Mouse (Mus musculus) hindbrain, embryonic 11.5 days (tissue): ENCODE measurements at regions not wholly inside any gene's neighbourhood (a gene's known extent, or its start where the extent isn't known, plus 50 kb on each side); places are given as distances from the start of the nearest gene placed in this dataset.

Experiments used
- ATAC-seq: fragments of 200-750 bp; cut with Nextera tagmentation; 2 replicates; pipeline ENCODE4 v1.8.0; 2017; ENCODE audit warnings: mild to moderate bottlenecking, moderate TSS enrichment, moderate library complexity; ENCODE audit not compliant: low FRiP score
- DNase-seq: peaks from one replicate; pipeline ENCODE4 v3.0.0-alpha.2; 2015; ENCODE audit warnings: low spot score
- H3K27ac ChIP-seq: fragments of 300-500 bp; sonication (generic); 2 replicates; pipeline ENCODE4 v1.5.1; 2014; ENCODE audit warnings: mild to moderate bottlenecking, low read depth, low read length
- H3K27me3 ChIP-seq: fragments of 300-500 bp; sonication (generic); 2 replicates; pipeline ENCODE4 v1.6.1; 2014; ENCODE audit warnings: mild to moderate bottlenecking, low read length, moderate library complexity, mixed read lengths; ENCODE audit not compliant: control insufficient read depth, insufficient read depth
- H3K36me3 ChIP-seq: fragments of 300-500 bp; sonication (generic); 2 replicates; pipeline ENCODE4 v1.6.1; 2014; ENCODE audit warnings: mild to moderate bottlenecking, low read length, moderate library complexity, mixed read lengths; ENCODE audit not compliant: control insufficient read depth, insufficient read depth
- H3K4me1 ChIP-seq: fragments of 300-500 bp; sonication (generic); replicated peaks from 2 replicates; pipeline ENCODE4 v1.6.1; 2014; ENCODE audit warnings: low read length, mixed read lengths; ENCODE audit not compliant: control insufficient read depth, insufficient read depth
- H3K4me2 ChIP-seq: fragments of 300-500 bp; sonication (generic); replicated peaks from 2 replicates; pipeline ENCODE4 v1.6.1; 2014; ENCODE audit warnings: mild to moderate bottlenecking, low read depth, low read length
- H3K4me3 ChIP-seq: fragments of 300-500 bp; sonication (generic); 2 replicates; pipeline ENCODE4 v1.5.1; 2014; ENCODE audit warnings: low read depth, low read length
- H3K9ac ChIP-seq: fragments of 300-500 bp; sonication (generic); 2 replicates; pipeline ENCODE4 v1.6.1; 2014; ENCODE audit warnings: low read depth, low read length
- H3K9me3 ChIP-seq: fragments of 300-500 bp; sonication (generic); 2 replicates; pipeline ENCODE4 v1.6.1; 2016; ENCODE audit warnings: low read length; ENCODE audit not compliant: control insufficient read depth
- WGBS: fragments of 180-500 bp; shearing (Covaris S2); extraction: QIAGEN DNeasy Blood & Tissue Kit; methylation state at CpG from one replicate; pipeline ENCODE4 v1.1.7; 2014; 5-methylcytosine and 5-hydroxymethylcytosine counted together

DNA sequence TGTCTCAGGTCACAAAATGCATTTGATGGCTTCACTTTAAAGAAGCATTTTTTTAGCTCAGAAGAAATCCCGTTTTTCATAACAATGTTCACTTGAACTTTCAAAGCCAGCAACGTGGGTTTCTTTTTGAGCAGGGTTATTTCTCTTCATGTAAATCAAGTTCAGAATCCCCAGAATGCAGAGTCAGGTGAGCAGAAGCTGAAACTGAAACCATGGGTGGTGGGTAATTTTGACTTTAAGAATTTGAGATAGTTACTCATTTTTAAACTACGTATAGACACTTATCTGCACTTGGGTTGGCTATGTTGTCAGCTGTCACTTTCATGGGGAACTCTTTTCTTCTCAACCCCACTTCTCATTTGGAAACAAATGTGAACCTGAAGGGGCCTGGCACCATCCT lies 1827.5 kb upstream of the 5930422O12Rik start:
- Histone ChIP-seq H3K4me2 (no peak overlapping the region), H3K27me3 (no peaks in the 10 kb centered on the region), H3K36me3 (no peaks in the 10 kb centered on the region), H3K4me1 (no peaks in the 10 kb centered on the region), H3K4me3 (no peak overlapping the region), H3K9me3 (no peaks in the 10 kb centered on the region), H3K27ac (no peak overlapping the region), H3K9ac (no peak overlapping the region)
- no peak for ATAC-seq
- 84% methylated on average over 3 of the region's 3 CpGs for WGBS
- no peak for DNase-seq

DNA sequence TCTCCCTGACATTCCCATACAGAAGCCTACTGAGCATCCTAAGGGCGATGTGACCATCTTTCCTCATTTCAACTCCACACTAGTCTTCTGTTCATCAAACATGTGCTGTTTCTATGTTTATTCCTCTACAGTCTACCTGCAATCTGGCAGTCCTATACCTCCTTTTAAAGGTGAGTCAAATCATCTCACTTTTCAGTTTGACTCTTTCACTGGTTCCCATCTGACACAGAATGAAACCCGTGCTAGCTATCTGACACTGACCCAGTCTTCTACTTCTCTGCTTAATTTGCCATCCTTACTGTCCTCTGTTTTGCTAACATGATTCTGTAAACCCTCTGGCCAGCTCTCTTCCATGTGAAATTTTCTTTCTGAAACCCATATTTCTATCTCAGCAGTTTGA lies 1812.0 kb upstream of the 5930422O12Rik start:
- 89% methylated on average over 2 of the region's 2 CpGs for WGBS
- ATAC-seq, result no peak
- no peak overlapping the region for H3K9ac ChIP-seq
- H3K36me3 ChIP-seq, result no peaks in the 10 kb centered on the region
- no peaks in the 10 kb centered on the region for H3K27me3 ChIP-seq
- no peaks in the 10 kb centered on the region for H3K9me3 ChIP-seq
- H3K27ac ChIP-seq, result no peak overlapping the region
- no peak overlapping the region for H3K4me3 ChIP-seq
- no peak for DNase-seq
- H3K4me2 ChIP-seq, result no peak overlapping the region
- H3K4me1 ChIP-seq, result no peaks in the 10 kb centered on the region

DNA sequence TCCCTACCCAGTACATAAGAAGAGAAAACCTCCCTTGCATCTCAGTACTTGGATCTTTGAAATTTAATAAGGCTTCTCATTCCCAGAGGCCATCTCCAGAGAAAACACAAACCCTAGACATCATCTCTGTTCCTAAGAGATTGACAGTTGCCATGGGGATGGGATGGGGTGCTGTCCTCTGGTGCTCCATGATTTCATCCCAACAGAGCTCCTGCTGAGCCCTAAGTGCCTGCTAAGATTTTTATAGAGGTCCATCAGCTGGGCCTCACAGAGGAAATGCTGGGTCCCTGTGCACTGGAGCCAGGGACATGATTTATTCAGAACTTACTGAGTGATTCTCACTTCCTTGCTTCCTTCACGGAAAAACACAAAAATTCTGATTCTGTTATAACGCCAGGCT lies 1800.8 kb upstream of the 5930422O12Rik start:
- no peaks in the 10 kb centered on the region for H3K4me1 ChIP-seq
- DNase-seq (peak; percentile 4), ATAC-seq (no peak)
- WGBS, result 78% methylated on average over 2 of the region's 2 CpGs
- no peaks in the 10 kb centered on the region for H3K9me3 ChIP-seq
- H3K36me3 ChIP-seq, result no peaks in the 10 kb centered on the region
- no peaks in the 10 kb centered on the region for H3K27me3 ChIP-seq
- no peak overlapping the region for H3K27ac ChIP-seq
- H3K4me3 ChIP-seq, result no peak overlapping the region
- H3K4me2 ChIP-seq, result no peak overlapping the region
- H3K9ac ChIP-seq, result no peak overlapping the region

DNA sequence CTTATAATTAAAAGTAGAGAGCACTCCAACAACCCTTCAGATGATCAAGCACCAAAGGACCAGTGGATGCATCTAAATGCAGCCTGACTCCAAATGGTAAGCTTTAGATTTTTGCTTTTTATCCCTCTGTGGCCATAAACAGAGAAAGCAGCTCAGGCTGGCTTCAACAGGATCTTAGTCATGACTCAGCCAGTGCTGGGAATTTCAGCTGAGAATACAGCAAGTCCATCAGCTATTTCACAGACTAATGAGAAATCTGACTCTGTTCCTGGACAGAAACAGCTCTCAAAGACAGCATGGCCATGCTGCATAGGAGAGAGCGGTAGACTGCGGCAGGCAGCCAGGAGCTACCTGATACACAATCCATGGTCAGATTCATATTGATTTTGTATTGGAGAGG lies 1800.4 kb upstream of the 5930422O12Rik start:
- ATAC-seq (peak; percentile 47), DNase-seq (peak; percentile 1)
- H3K4me1 ChIP-seq, result no peaks in the 10 kb centered on the region
- no peak overlapping the region for H3K9ac ChIP-seq
- 80% methylated on average over 2 of the region's 2 CpGs for WGBS
- H3K27me3 ChIP-seq, result no peaks in the 10 kb centered on the region
- no peaks in the 10 kb centered on the region for H3K9me3 ChIP-seq
- H3K4me2 ChIP-seq, result no peak overlapping the region
- no peaks in the 10 kb centered on the region for H3K36me3 ChIP-seq
- no peak overlapping the region for H3K27ac ChIP-seq
- H3K4me3 ChIP-seq, result no peak overlapping the region

DNA sequence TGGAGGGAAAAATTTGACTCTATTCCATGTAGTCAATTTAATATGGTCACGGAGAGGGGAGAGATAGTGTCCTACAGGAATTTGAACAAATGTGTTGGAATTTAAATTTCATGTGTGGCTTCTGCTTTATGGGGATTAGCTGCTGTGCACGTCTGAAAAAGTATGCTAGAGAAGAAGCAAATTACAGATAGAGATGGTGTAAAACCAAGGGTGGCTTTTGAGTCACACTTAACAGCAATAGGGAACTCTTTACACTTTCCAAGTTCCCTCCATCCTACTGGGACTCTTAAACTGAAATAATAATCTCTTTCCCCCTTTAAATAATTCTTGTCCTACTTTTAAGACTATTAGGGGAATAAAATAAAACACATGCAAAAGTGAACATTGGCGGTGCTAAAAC lies 1790.1 kb upstream of the 5930422O12Rik start:
- H3K9me3 ChIP-seq, result no peaks in the 10 kb centered on the region
- no peak for ATAC-seq
- no peaks in the 10 kb centered on the region for H3K4me1 ChIP-seq
- H3K4me2 ChIP-seq, result no peak overlapping the region
- no peak overlapping the region for H3K9ac ChIP-seq
- H3K36me3 ChIP-seq, result no peaks in the 10 kb centered on the region
- DNase-seq, result no peak
- H3K4me3 ChIP-seq, result no peak overlapping the region
- no peaks in the 10 kb centered on the region for H3K27me3 ChIP-seq
- no peak overlapping the region for H3K27ac ChIP-seq
- 89% methylated on average over 3 of the region's 3 CpGs for WGBS

DNA sequence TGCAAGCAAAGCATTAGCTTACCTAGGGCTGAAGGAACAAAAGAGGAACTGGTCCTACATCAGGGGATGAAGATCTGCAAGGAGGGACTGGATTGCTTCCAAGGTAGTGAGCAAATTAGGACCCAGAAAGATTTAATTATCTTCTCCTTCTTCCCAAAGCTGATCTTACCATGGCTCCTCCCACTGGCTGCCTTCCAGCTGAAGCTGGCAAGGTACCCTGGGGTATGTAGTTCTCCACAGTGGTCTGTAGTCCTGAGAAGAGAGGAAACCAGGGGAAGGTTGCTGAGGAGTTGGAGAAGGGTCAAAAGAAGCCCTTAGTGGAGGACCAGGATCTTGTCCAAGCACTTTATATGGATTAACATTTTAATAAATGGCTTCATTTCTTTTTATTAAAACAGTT lies 1764.8 kb upstream of the 5930422O12Rik start:
- no peak for DNase-seq
- H3K36me3 ChIP-seq, result no peaks in the 10 kb centered on the region
- H3K9me3 ChIP-seq, result no peaks in the 10 kb centered on the region
- no peak overlapping the region for H3K9ac ChIP-seq
- no peaks in the 10 kb centered on the region for H3K27me3 ChIP-seq
- H3K27ac ChIP-seq, result no peak overlapping the region
- no peak overlapping the region for H3K4me3 ChIP-seq
- no peak overlapping the region for H3K4me2 ChIP-seq
- H3K4me1 ChIP-seq, result no peaks in the 10 kb centered on the region
- ATAC-seq, result no peak

DNA sequence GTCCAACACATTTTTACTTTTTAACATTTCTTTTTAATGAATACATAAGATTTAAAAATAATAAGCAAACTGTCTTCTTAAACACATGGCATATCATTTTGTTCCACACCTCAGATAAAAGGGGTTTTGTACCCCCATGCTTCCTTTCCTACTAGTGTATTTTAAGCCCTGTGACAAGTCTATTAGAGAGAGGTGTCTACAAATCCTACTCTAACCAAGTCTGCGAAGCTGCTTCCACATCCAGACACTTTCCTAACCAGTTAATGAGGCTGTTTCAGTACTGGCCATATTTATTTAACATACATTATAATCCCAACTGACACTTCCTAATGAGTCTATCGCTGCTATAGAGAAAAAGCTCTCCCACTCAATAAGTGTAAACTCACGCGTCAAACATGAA lies 1763.0 kb upstream of the 5930422O12Rik start:
- Histone ChIP-seq H3K4me1 (no peaks in the 10 kb centered on the region), H3K36me3 (no peaks in the 10 kb centered on the region), H3K4me2 (no peak overlapping the region), H3K27me3 (no peaks in the 10 kb centered on the region), H3K27ac (no peak overlapping the region), H3K4me3 (no peak overlapping the region), H3K9ac (no peak overlapping the region), H3K9me3 (no peaks in the 10 kb centered on the region)
- 84% methylated on average over 4 of the region's 4 CpGs for WGBS
- no peak for ATAC-seq
- DNase-seq, result no peak

DNA sequence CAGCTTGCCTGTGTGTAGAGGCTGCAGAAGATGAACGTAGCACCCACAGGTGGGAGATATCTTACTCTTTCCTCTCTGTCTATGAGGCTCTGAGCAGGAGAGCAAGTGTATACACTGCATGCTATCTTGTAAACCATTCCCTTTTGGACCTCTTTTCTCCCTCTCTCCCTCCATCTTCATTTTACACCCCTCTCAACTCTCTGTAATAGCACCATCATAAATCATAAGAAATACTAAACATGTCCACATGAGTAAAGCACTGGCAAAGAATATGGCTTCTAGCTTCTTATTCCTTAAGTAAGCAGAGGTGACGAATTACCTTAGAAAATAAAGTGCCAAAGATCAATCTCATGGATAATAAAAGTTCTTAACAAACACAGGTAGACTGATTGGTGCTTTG lies 1724.3 kb upstream of the 5930422O12Rik start:
- ATAC-seq (no peak), DNase-seq (no peak)
- no peak overlapping the region for H3K9ac ChIP-seq
- H3K4me1 ChIP-seq, result no peaks in the 10 kb centered on the region
- H3K36me3 ChIP-seq, result no peaks in the 10 kb centered on the region
- 82% methylated on average over 2 of the region's 2 CpGs for WGBS
- no peak overlapping the region for H3K27ac ChIP-seq
- H3K4me2 ChIP-seq, result no peak overlapping the region
- H3K4me3 ChIP-seq, result no peak overlapping the region
- no peaks in the 10 kb centered on the region for H3K27me3 ChIP-seq
- H3K9me3 ChIP-seq, result no peaks in the 10 kb centered on the region

DNA sequence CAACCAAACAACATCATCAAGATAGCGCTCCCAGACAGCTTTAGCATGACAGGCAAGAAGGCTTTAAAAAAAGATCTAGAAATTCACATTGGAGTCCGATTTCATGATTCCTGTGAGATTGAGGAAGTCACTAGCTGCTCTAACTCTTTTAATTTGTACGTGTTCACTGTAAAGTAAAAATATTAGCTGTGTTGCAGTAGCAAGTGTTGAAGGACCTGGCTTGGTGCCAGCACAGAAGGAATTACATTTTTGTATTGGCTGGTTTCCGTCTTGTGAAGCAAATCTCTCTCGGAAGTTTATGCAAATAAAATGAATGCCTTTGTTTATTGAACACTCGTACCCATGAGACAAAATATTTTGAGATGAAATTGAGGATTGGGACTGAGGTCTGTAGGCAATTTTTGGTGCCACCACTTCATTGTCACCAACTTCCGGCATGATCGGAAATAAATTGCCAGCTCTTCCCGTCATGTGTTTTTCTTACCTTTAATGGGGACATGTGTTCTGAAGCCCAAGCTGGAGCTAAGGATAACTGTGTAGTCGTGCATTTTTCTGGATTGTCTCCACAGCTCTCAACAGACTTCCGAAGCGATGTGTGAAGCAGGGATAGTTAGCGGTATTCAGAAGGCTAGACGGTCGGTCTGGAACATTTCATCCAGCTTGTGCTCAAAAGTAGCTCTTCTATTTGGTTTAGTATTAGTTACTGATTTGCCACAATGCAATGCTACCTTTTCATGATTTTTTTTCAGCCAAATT lies 1715.0 kb upstream of the 5930422O12Rik start:
- WGBS, result 91% methylated on average over 15 of the region's 15 CpGs
- DNase-seq, result no peak
- no peak for ATAC-seq
- Histone ChIP-seq H3K27me3 (no peaks in the 10 kb centered on the region), H3K4me2 (no peak overlapping the region), H3K4me1 (no peaks in the 10 kb centered on the region), H3K4me3 (no peak overlapping the region), H3K27ac (no peak overlapping the region), H3K9ac (no peak overlapping the region), H3K36me3 (no peaks in the 10 kb centered on the region), H3K9me3 (no peaks in the 10 kb centered on the region)
